Mouse (Mus musculus) bone marrow macrophage, adult 2 months (primary cell): Measurements from ENCODE around the gene Usp3.

Experiments used
- CTCF ChIP-seq: IDR thresholded peaks from 2 replicates; pipeline ENCODE4 v1.5.1; 2012; ENCODE audit warnings: low read depth, mild to moderate bottlenecking, low read length, moderate library complexity
- POLR2A ChIP-seq: IDR thresholded peaks from 2 replicates; pipeline ENCODE4 v1.6.1; 2012; ENCODE audit warnings: mild to moderate bottlenecking, low read depth, low read length, borderline replicate concordance

- TF ChIP-seq CTCF, result no peak
- no peak for TF ChIP-seq POLR2A
These were observed 50.2 kb downstream of the Usp3 start for GRCm38 (mm10) chr9:66542785-66543184.
